Mouse (Mus musculus): ENCODE measurements around the gene Doc2g.

- TF ChIP-seq CTCF (IDR thresholded peaks at IDR 0.05; ENCODE audit: borderline replicate concordance, extremely low read depth, insufficient read depth, insufficient read length) (no peak), POLR2A (IDR thresholded peaks at IDR 0.05; ENCODE audit: borderline replicate concordance, extremely low read depth, insufficient read depth, insufficient read length, poor library complexity, severe bottlenecking) (no peak)
Observed at GRCm38 (mm10) chr19:3988066-3988465, 15.0 kb upstream of the Doc2g start.

Data from brain, embryonic 14.5 days (tissue).